Mouse (Mus musculus) intestine, postnatal 0 days (tissue): ENCODE results near the gene Ift81. TPM values are rescaled to one million over a fixed set of nuclear protein-coding genes. Genes with fewer than 3 reads are reported as not detected.

ENCODE experiments used
- ATAC-seq: fragments of 200-750 bp; cut with Nextera tagmentation; 2 replicates; pipeline ENCODE4 v1.8.0; 2017; ENCODE audit warnings: mild to moderate bottlenecking, moderate TSS enrichment, moderate library complexity
- H3K27ac ChIP-seq: fragments of 300-500 bp; sonication (generic); 2 replicates; pipeline ENCODE4 v1.5.1; 2014; ENCODE audit warnings: mild to moderate bottlenecking, low read depth, low read length, moderate library complexity
- H3K27me3 ChIP-seq: fragments of 300-500 bp; sonication (generic); replicated peaks from 2 replicates; pipeline ENCODE4 v1.6.1; 2014; ENCODE audit warnings: low read length, mixed read lengths; ENCODE audit not compliant: control insufficient read depth, insufficient read depth
- H3K36me3 ChIP-seq: fragments of 300-500 bp; sonication (generic); 2 replicates; pipeline ENCODE4 v1.6.1; 2014; ENCODE audit warnings: mild to moderate bottlenecking, moderate library complexity; ENCODE audit not compliant: control insufficient read depth, insufficient read depth
- H3K4me1 ChIP-seq: fragments of 300-500 bp; sonication (generic); replicated peaks from 2 replicates; pipeline ENCODE4 v1.6.1; 2014; ENCODE audit warnings: antibody characterized with exemption, low read length, mixed read lengths; ENCODE audit not compliant: control insufficient read depth, insufficient read depth
- H3K4me2 ChIP-seq: fragments of 300-500 bp; sonication (generic); replicated peaks from 2 replicates; pipeline ENCODE4 v1.6.1; 2014; ENCODE audit warnings: low read depth, mild to moderate bottlenecking, moderate library complexity
- H3K4me3 ChIP-seq: fragments of 300-500 bp; sonication (generic); 2 replicates; pipeline ENCODE4 v1.5.1; 2014; ENCODE audit warnings: low read depth, low read length
- H3K9ac ChIP-seq: fragments of 300-500 bp; sonication (generic); 2 replicates; pipeline ENCODE4 v1.6.1; 2014; ENCODE audit warnings: mild to moderate bottlenecking, low read depth, low read length
- H3K9me3 ChIP-seq: fragments of 300-500 bp; sonication (generic); 2 replicates; pipeline ENCODE4 v1.6.1; 2016; ENCODE audit warnings: mixed run types; ENCODE audit not compliant: control insufficient read depth
- CTCF ChIP-seq: sonication (generic); IDR thresholded peaks from 2 replicates; pipeline ENCODE4 v1.5.1; 2016; ENCODE audit warnings: low read depth, mild to moderate bottlenecking, control low read depth, antibody characterized with exemption, moderate library complexity
- WGBS: fragments of 180-500 bp; shearing (Covaris S2); extraction: QIAGEN DNeasy Blood & Tissue Kit; methylation state at CpG from one replicate; pipeline ENCODE4 v1.1.7; 2014; 5-methylcytosine and 5-hydroxymethylcytosine counted together
- polyA plus RNA-seq: library from polyadenylated mRNA; unstranded; fragments of >200 nt; fragmentation: Nextera tagmentation; extraction: Ambion mirVana; gene quantifications from 2 replicates; pipeline ENCODE4 v1.2.1, GENCODE M21; 2015

Ift81 gene
- polyA plus RNA-seq, 1 experiment from 2014 or later, result 11.7 TPM

DNA sequence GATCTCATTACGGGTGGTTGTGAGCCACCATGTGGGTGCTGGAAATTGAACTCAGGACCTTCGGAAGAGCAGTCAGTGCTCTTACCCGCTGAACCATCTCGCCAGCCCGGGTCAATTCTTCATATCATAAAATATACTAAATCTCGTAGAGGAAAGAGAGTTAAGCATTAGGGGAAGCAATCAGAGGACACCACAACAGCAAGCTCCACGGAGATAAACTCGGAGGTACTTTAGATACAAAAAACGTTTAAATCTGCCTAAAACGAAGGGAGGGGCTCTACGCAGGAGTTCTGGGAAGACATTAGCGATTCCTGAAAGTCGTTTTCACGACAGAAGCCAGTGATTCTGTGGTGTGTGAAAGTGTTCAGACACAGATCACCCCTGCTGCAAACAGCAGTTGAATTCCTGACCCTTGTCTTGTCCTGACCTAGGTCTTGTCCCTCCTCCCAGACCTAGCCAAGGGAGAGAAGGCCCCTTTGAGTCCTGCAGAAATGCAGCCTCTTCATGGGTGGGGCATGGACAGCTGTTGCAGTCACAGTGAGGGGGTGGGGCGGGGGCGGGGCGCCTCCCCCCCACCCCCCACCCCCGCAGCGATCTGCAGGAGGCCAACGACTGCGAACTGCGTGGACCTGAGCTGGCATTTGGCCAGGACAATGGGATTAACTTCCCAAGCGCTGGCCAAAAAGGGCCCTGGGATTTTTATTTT lies 100.7 kb downstream of the Ift81 start:
- H3K9me3 ChIP-seq, result no peaks in the 10 kb centered on the region
- H3K4me3 ChIP-seq, result no peak overlapping the region
- no peaks in the 10 kb centered on the region for H3K36me3 ChIP-seq
- H3K4me2 ChIP-seq, result 0 out of 2 replicates have a peak overlapping the region, but pooled peaks have one; percentile 21
- peaks cover 24% of the 10 kb centered on the region for H3K4me1 ChIP-seq
- 47% methylated on average over 23 of the region's 23 CpGs for WGBS
- H3K9ac ChIP-seq, result no peak overlapping the region
- no peak overlapping the region for H3K27ac ChIP-seq
- TF ChIP-seq CTCF, result 0 out of 2 replicates have a peak, but pooled peaks have one; percentile 16
- no peak for ATAC-seq
- H3K27me3 ChIP-seq, result no peaks in the 10 kb centered on the region

DNA sequence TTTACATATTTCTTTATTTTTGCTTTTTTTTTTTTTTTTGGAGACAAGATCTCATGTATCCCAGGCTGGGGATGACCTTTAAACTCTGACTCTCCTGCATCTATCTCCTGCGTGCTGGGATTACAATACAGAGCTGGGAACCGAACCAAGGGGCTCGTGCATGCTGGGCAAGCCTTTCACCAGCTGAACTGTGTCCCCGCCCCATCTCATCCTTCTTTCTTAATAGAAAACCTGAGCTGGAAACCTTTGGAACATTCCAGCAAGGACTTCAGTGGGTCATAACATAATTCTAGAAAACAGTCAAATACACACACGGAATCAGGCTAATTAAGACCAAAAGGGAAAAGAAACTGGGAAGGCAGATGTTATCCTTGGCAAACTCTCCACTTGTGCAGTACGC lies 102.3 kb downstream of the Ift81 start:
- Histone ChIP-seq H3K27me3 (no peaks in the 10 kb centered on the region), H3K9ac (no peak overlapping the region), H3K27ac (no peak overlapping the region), H3K4me2 (no peak overlapping the region), H3K4me3 (no peak overlapping the region), H3K4me1 (peaks cover 24% of the 10 kb centered on the region), H3K9me3 (no peaks in the 10 kb centered on the region), H3K36me3 (no peaks in the 10 kb centered on the region)
- WGBS, result 46% methylated on average over 6 of the region's 6 CpGs
- no peak for TF ChIP-seq CTCF
- ATAC-seq, result no peak

DNA sequence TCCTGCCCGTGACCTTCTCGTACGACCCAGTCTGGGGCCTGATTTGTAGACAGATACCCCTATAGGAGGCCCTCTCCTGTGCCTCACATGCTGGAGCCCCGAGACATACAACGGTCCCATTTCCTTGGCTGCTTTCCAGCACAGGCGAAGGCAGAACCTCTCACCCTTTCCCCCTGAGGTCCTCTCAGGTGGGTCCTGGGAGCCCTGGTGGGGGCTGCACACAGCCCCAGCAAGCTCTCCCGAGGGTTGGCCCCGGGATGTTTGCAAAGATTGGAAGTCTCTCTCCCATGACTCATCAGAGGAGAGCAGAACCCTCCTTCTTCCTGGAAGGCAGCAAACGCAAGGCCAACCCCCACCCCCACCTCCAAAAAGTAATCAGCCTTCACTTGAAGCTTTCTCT lies 102.9 kb downstream of the Ift81 start:
- no peak overlapping the region; the same call in 1 of the 2 replicates for H3K9ac ChIP-seq
- H3K27me3 ChIP-seq, result no peaks in the 10 kb centered on the region
- WGBS, result 13% methylated on average over 9 of the region's 9 CpGs
- peak overlapping the region; percentile 62 for H3K27ac ChIP-seq
- H3K4me2 ChIP-seq, result peak overlapping the region; percentile 40
- ATAC-seq, result no peak
- H3K36me3 ChIP-seq, result no peaks in the 10 kb centered on the region
- peaks cover 24% of the 10 kb centered on the region for H3K4me1 ChIP-seq
- H3K4me3 ChIP-seq, result no peak overlapping the region
- no peaks in the 10 kb centered on the region for H3K9me3 ChIP-seq
- no peak for TF ChIP-seq CTCF

- 53% methylated on average over 17 of the region's 17 CpGs for WGBS
- TF ChIP-seq CTCF, result no peak
- H3K27ac ChIP-seq, result peak overlapping the region; percentile 62
- H3K9ac ChIP-seq, result no peak overlapping the region
- H3K36me3 ChIP-seq, result no peaks in the 10 kb centered on the region
- ATAC-seq, result no peak
- H3K4me2 ChIP-seq, result peak overlapping the region; percentile 40; the same call in 1 of the 2 replicates
- H3K4me1 ChIP-seq, result peaks cover 24% of the 10 kb centered on the region
- no peak overlapping the region for H3K4me3 ChIP-seq
- H3K9me3 ChIP-seq, result no peaks in the 10 kb centered on the region
- H3K27me3 ChIP-seq, result no peaks in the 10 kb centered on the region
Observed at GRCm38 (mm10) chr5:122510651-122511157, 103.6 kb downstream of the Ift81 start.

- H3K9me3 ChIP-seq, result no peaks in the 10 kb centered on the region
- TF ChIP-seq CTCF, result no peak
- no peak overlapping the region for H3K9ac ChIP-seq
- H3K4me3 ChIP-seq, result no peak overlapping the region
- 27% methylated on average over 7 of the region's 7 CpGs for WGBS
- H3K4me1 ChIP-seq, result peaks cover 19% of the 10 kb centered on the region
- H3K36me3 ChIP-seq, result no peaks in the 10 kb centered on the region
- no peak overlapping the region for H3K4me2 ChIP-seq
- ATAC-seq, result no peak
- no peak overlapping the region for H3K27ac ChIP-seq
- H3K27me3 ChIP-seq, result no peaks in the 10 kb centered on the region
Observed at GRCm38 (mm10) chr5:122509608-122510007, 104.7 kb downstream of the Ift81 start.

DNA sequence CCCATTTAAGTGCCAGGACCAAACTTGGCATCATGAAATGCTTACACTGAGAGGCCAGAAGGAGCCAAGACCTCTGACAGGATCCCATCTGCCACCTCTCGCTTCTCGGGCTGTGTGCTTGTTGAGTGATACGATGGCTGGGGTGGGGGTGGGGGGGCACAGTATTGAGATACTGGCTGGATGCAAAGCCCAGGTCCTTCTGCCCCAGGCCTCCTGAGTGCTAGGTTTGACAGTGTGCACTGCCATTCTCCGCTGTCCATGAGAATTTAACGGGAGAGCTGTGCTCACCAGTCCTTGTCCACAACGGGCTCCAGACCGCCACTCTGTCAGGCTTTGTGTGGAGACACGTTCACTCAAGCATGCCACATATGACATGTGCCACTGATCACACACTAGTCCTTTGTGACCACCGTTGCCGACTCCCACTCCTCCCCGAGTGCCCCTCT lies 105.4 kb downstream of the Ift81 start:
- Histone ChIP-seq H3K36me3 (no peaks in the 10 kb centered on the region), H3K27ac (no peak overlapping the region), H3K9me3 (no peaks in the 10 kb centered on the region), H3K4me2 (no peak overlapping the region), H3K4me3 (no peak overlapping the region), H3K27me3 (no peaks in the 10 kb centered on the region), H3K9ac (no peak overlapping the region), H3K4me1 (peaks cover 14% of the 10 kb centered on the region)
- TF ChIP-seq CTCF, result no peak
- WGBS, result 93% methylated on average over 11 of the region's 11 CpGs
- no peak for ATAC-seq
